Mouse (Mus musculus) olfactory bulb, adult 2 months (tissue): Measurements from ENCODE around the gene Nfatc3. TPM values are rescaled to one million over a fixed set of nuclear protein-coding genes. Genes with fewer than 3 reads are reported as not detected.
A peak's percentile ranks its signal among the peaks of the same experiment; 100 is the strongest.
"Not testable (repeated sequence)": the region's sequence is repeated elsewhere in the genome, so short reads cannot be mapped to it uniquely, and the experiment has no call there.

Source experiments
- H3K27ac ChIP-seq: fragments of 200-500 bp; 2 replicates; pipeline ENCODE4 v1.5.1; 2012; ENCODE audit warnings: low read depth, low read length; ENCODE audit not compliant: insufficient read depth
- H3K4me1 ChIP-seq: fragments of 200-500 bp; 2 replicates; pipeline ENCODE4 v1.6.1; 2012; ENCODE audit warnings: low read length; ENCODE audit not compliant: control insufficient read depth, insufficient read depth
- H3K4me3 ChIP-seq: fragments of 200-500 bp; 2 replicates; pipeline ENCODE4 v1.5.1; 2012; ENCODE audit warnings: mild to moderate bottlenecking, low read depth, low read length, moderate library complexity; ENCODE audit not compliant: insufficient read depth
- CTCF ChIP-seq: fragments of 200-500 bp; IDR thresholded peaks from 2 replicates; pipeline ENCODE4 v1.5.1; 2012; ENCODE audit warnings: low read depth, mild to moderate bottlenecking, low read length, moderate library complexity; ENCODE audit not compliant: insufficient read depth
- POLR2A ChIP-seq: fragments of 200-500 bp; IDR thresholded peaks from 2 replicates; pipeline ENCODE4 v1.6.1; 2012; ENCODE audit warnings: mild to moderate bottlenecking, low read depth, low read length, moderate library complexity; ENCODE audit not compliant: insufficient read depth
- WGBS: fragments of 180-500 bp; shearing (Covaris S2); methylation state at CpG from one replicate; pipeline ENCODE4 v1.1.7; 2018; 5-methylcytosine and 5-hydroxymethylcytosine counted together
- polyA plus RNA-seq: library from polyadenylated mRNA; stranded (reverse); fragments of >200 nt; gene quantifications from 2 replicates; pipeline ENCODE4 v1.2.4, GENCODE M21; 2012; ENCODE audit warnings: low replicate concordance; ENCODE audit not compliant: missing spikeins, insufficient read depth, insufficient read length

Gene Nfatc3
- 102 and 111 TPM in 2 replicates for polyA plus RNA-seq

GRCm38 (mm10) chr8:106058731-106059612 is at the start of gene Nfatc3:
Gene Nfatc3, plus strand, starts transcription at chr8:106058840.
- Histone ChIP-seq H3K27ac (peak within 1 kb of the TSS; percentile 73), H3K4me1 (peaks cover 7% of the 10 kb centered on the region), H3K4me3 (peak within 1 kb of the TSS; percentile 90)
- under 1% methylated on average over 52 of the region's 52 CpGs for WGBS
- peak; percentile 15; the same call in 1 of the 2 replicates for TF ChIP-seq POLR2A
- no peak for TF ChIP-seq CTCF

- peak; percentile 42; the same call in 1 of the 2 replicates for TF ChIP-seq POLR2A
- TF ChIP-seq CTCF: 0 out of 2 replicates have a peak, but pooled peaks have one; percentile 4
- peaks cover 12% of the 10 kb centered on the region for H3K4me1 ChIP-seq
- H3K27ac ChIP-seq: peak overlapping the region; percentile 28; the same call in 1 of the 2 replicates
- WGBS: 1% methylated on average over 74 of the region's 74 CpGs
- peak overlapping the region; percentile 93 for H3K4me3 ChIP-seq
These were observed 47.6 kb upstream of the Nfatc3 start for GRCm38 (mm10) chr8:106010748-106011642.

- 1% methylated on average over 6 of the region's 6 CpGs for WGBS
- H3K27ac ChIP-seq: peak within 1 kb of the TSS; percentile 28; the same call in 1 of the 2 replicates
- TF ChIP-seq CTCF (no peak), POLR2A (no peak)
These were observed 47.0 kb upstream of the Nfatc3 start, which contains the start of gene Ddx28 for GRCm38 (mm10) chr8:106011643-106011986. Gene Ddx28, minus strand, starts transcription at chr8:106011882.

GRCm38 (mm10) chr8:106012203-106012602 is 46.4 kb upstream of the Nfatc3 start:
- not testable (repeated sequence) for H3K27ac ChIP-seq, H3K4me3 ChIP-seq
- 81% methylated on average over 8 of the region's 8 CpGs for WGBS
- peaks cover 12% of the 10 kb centered on the region for H3K4me1 ChIP-seq

More at GRCm38 (mm10) chr8:106011643-106011986, 47.0 kb upstream of the Nfatc3 start, which contains the start of gene Ddx28:
- peaks cover 12% of the 10 kb centered on the region for H3K4me1 ChIP-seq
- peak within 1 kb of the TSS; percentile 93 for H3K4me3 ChIP-seq

- 94% methylated on average over 6 of the region's 6 CpGs for WGBS
- Histone ChIP-seq H3K4me3 (no peak overlapping the region), H3K27ac (no peak overlapping the region), H3K4me1 (no peaks in the 10 kb centered on the region)
- TF ChIP-seq CTCF (no peak), POLR2A (no peak)
These were observed 42.4 kb upstream of the Nfatc3 start for GRCm38 (mm10) chr8:106016284-106016683.

- Histone ChIP-seq H3K4me1 (no peaks in the 10 kb centered on the region), H3K27ac (no peak overlapping the region), H3K4me3 (no peak overlapping the region)
- TF ChIP-seq CTCF (no peak), POLR2A (no peak)
- 95% methylated on average over 7 of the region's 7 CpGs for WGBS
These were observed 41.5 kb upstream of the Nfatc3 start for GRCm38 (mm10) chr8:106017130-106017529.

- TF ChIP-seq POLR2A (no peak), CTCF (no peak)
- Histone ChIP-seq H3K27ac (no peak overlapping the region), H3K4me3 (no peak overlapping the region), H3K4me1 (no peaks in the 10 kb centered on the region)
- 92% methylated on average over 3 of the region's 3 CpGs for WGBS
These were observed 40.6 kb upstream of the Nfatc3 start for GRCm38 (mm10) chr8:106018039-106018438.

GRCm38 (mm10) chr8:106022483-106022882 is 36.2 kb upstream of the Nfatc3 start:
- Histone ChIP-seq H3K27ac (no peak overlapping the region), H3K4me1 (no peaks in the 10 kb centered on the region), H3K4me3 (no peak overlapping the region)
- 0 out of 2 replicates have a peak, but pooled peaks have one; percentile 25 for TF ChIP-seq CTCF
- no peak for TF ChIP-seq POLR2A
